Mouse (Mus musculus): ENCODE measurements around the gene Lrrc39. TPM values are rescaled to one million over a fixed set of nuclear protein-coding genes. Genes with fewer than 3 reads are reported as not detected.

Gene Lrrc39
- total RNA-seq, 2 experiments from 2014 or later, result 73.5 to 78.8 TPM

- DNase-seq, result no peak
- intact Hi-C loops (cut with DNase I), result no loop called here
Measured at GRCm38 (mm10) chr3:116601781-116602180, 39.0 kb downstream of the Lrrc39 start.

- DNase-seq, result no peak
- intact Hi-C loops (cut with DNase I), result no loop called here
Measured at GRCm38 (mm10) chr3:116604570-116604969, 41.8 kb downstream of the Lrrc39 start.

GRCm38 (mm10) chr3:116614295-116614892 is 51.6 kb downstream of the Lrrc39 start, which contains the start of gene Trmt13:
Gene Trmt13, minus strand, starts transcription at chr3:116614587.
- intact Hi-C loops (cut with DNase I), result no loop called here
- no peak for DNase-seq

GRCm38 (mm10) chr3:116615318-116616068 is 52.7 kb downstream of the Lrrc39 start:
- intact Hi-C loops (cut with DNase I), result no loop called here
- DNase-seq, result no peak

- DNase-seq, result no peak
- intact Hi-C loops (cut with DNase I), result no loop called here
Measured at GRCm38 (mm10) chr3:116618855-116619254, 56.1 kb downstream of the Lrrc39 start.

- no peak for DNase-seq
- intact Hi-C loops (cut with DNase I), result no loop called here
Measured at GRCm38 (mm10) chr3:116620636-116621370, 58.0 kb downstream of the Lrrc39 start.

GRCm38 (mm10) chr3:116622641-116623040 is 59.9 kb downstream of the Lrrc39 start:
- DNase-seq, result no peak
- intact Hi-C loops (cut with DNase I), result no loop called here

- intact Hi-C loops (cut with DNase I), result no loop called here
Measured at GRCm38 (mm10) chr3:116631459-116631858, 68.7 kb downstream of the Lrrc39 start.

More at GRCm38 (mm10) chr3:116631459-116631858, 68.7 kb downstream of the Lrrc39 start:
- DNase-seq, result no peak

Other genes with a start within 250 kb of the Lrrc39 start
- gene Cdc14a, start 138.9 kb upstream of the Lrrc39 start, total RNA-seq (2021), result 1 to 10 TPM; 5.2 to 6.5 TPM
- 10 to 100 TPM; 24.3 to 25.7 TPM for gene Rtca, start 54.8 kb upstream of the Lrrc39 start, total RNA-seq (2021)
- gene Dbt, start 49.9 kb upstream of the Lrrc39 start, total RNA-seq (2021), result 10 to 100 TPM; 23.4 to 31.7 TPM
- gene Sass6, start 32.0 kb downstream of the Lrrc39 start, total RNA-seq (2021), result 1 to 10 TPM; 4.7 to 4.9 TPM
- 1 to 10 TPM; 7.0 to 9.3 TPM for gene Trmt13, start 51.6 kb downstream of the Lrrc39 start, total RNA-seq (2021)
- gene Mfsd14a, start 99.7 kb downstream of the Lrrc39 start, total RNA-seq (2021), result 10 to 100 TPM; 30.1 to 30.8 TPM
- 1 to 10 TPM in 1 of 2 experiments, not detected in 1; 1.6 TPM for gene Gm43191, start 118.3 kb downstream of the Lrrc39 start, total RNA-seq (2021)
- 10 to 100 TPM; 19.3 to 21.9 TPM for gene Slc35a3, start 149.9 kb downstream of the Lrrc39 start, total RNA-seq (2021)
- gene Agl, start 245.2 kb downstream of the Lrrc39 start, total RNA-seq (2021), result 100 to 1,000 TPM; 144 to 148 TPM